Mouse (Mus musculus): ENCODE data around the gene Tmem62. TPM values are rescaled to one million over a fixed set of nuclear protein-coding genes. Genes with fewer than 3 reads are reported as not detected.

Gene Tmem62
- polyA plus RNA-seq, 1 experiment from 2014 or later = 6.5 TPM

Small RNAs within 50 kb of the gene (microRNA-seq; reads per million reads assigned to microRNA genes)
- not detected for gene Gm44325

Other genes with a start within 250 kb of the Tmem62 start
- 7.0 and 8.9 TPM in 2 replicates for gene Cdan1, start 126.9 kb upstream of the Tmem62 start, polyA plus RNA-seq (2014; fragmentation: Nextera tagmentation; extraction: Ambion mirVana)
- 4.2 and 5.3 TPM in 2 replicates for gene Ttbk2, start 126.4 kb upstream of the Tmem62 start, polyA plus RNA-seq (2014; fragmentation: Nextera tagmentation; extraction: Ambion mirVana)
- 17.9 and 30.5 TPM in 2 replicates for gene Ubr1, start 6.3 kb upstream of the Tmem62 start, polyA plus RNA-seq (2014; fragmentation: Nextera tagmentation; extraction: Ambion mirVana)
- gene Ccndbp1, start 31.4 kb downstream of the Tmem62 start, polyA plus RNA-seq (2014; fragmentation: Nextera tagmentation; extraction: Ambion mirVana) = 48.0 and 53.6 TPM in 2 replicates
- gene Epb42, start 60.1 kb downstream of the Tmem62 start, polyA plus RNA-seq (2014; fragmentation: Nextera tagmentation; extraction: Ambion mirVana) = 0.53 and 0.93 TPM in 2 replicates
- 8.4 and 9.3 TPM in 2 replicates for gene Tgm5, start 108.8 kb downstream of the Tmem62 start, polyA plus RNA-seq (2014; fragmentation: Nextera tagmentation; extraction: Ambion mirVana)
- 0.12 and 0.14 TPM in 2 replicates for gene Tgm7, start 132.8 kb downstream of the Tmem62 start, polyA plus RNA-seq (2014; fragmentation: Nextera tagmentation; extraction: Ambion mirVana)
- 16.0 and 22.7 TPM in 2 replicates for gene Adal, start 163.4 kb downstream of the Tmem62 start, polyA plus RNA-seq (2014; fragmentation: Nextera tagmentation; extraction: Ambion mirVana)
- gene Lcmt2, start 163.6 kb downstream of the Tmem62 start, polyA plus RNA-seq (2014; fragmentation: Nextera tagmentation; extraction: Ambion mirVana) = 15.0 and 22.1 TPM in 2 replicates
- gene Tubgcp4, start 193.6 kb downstream of the Tmem62 start, polyA plus RNA-seq (2014; fragmentation: Nextera tagmentation; extraction: Ambion mirVana) = 36.4 and 59.9 TPM in 2 replicates
- 9.6 and 13.3 TPM in 2 replicates for gene Zscan29, start 194.1 kb downstream of the Tmem62 start, polyA plus RNA-seq (2014; fragmentation: Nextera tagmentation; extraction: Ambion mirVana)